Mouse (Mus musculus) right cerebral cortex, postnatal 10 days (tissue): ENCODE measurements around the gene Ptprm.

Experiments used
- DNase-seq, 2 experiments: peaks; one replicate each; pipeline ENCODE4 v3.0.0; 2021; ENCODE audit warnings: low spot score in 2 of 2

Gene Ptprm

DNA sequence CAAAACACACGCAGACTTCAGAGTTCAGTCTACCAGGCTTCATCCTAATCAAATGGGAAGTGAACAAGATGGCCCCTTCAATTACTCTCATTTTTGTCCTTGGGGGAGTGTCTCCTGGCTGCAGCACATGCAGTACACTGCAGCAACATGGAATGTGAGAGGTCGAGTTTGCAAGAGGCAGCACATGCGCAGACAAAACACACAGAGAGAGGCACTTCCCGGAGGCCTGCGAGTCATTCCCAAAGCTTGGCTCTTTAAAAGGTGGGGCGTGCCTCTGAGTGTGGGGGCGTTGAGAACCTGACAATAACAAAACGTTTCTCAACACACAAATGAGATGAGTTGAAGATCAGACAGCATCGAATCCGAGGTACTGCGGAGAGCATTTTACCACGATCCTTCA, 215.3 kb downstream of the Ptprm start:
- DNase-seq = peak in 1 of 2 experiments; percentile 22

DNA sequence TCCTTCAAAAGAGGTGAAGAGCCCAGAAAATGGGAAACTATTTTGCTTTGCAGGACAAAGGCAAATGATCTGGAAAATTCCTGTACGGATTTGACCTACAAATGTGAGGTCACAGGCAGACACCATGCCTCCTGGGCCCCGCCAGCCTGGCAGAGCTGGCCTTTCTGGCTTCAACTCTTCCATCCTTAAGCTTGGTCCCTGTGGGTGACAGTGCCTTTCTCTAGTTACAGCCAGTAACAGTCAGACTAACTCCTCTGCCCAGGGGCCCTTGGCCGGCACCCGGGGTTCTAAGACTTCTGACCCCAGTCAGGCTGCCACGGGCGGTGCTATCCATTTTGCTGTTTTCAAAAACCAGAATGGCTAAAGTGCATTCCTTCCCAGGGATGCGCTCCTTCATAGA, 217.4 kb downstream of the Ptprm start:
- no peak for DNase-seq

DNA sequence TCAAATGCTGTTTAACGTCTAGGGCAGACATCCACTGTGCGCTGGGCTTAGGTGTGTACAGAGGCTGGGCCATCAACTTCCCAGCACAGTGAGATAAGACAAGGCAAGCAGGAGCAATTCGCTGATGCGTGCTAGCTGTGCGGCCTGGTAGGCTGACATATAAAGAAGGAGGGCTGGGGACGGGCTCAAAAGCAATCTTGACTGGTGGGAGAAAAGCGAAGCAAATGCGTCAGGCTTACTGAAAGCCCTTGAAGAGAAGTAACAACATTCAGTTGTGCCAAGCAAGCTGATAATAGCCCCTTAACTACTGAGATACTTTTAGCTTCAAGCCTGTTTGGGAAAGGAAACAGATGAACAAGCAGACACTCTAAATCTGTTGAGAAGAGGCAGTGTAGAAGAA, 217.8 kb downstream of the Ptprm start:
- DNase-seq = peak; percentile 65 to 77

DNA sequence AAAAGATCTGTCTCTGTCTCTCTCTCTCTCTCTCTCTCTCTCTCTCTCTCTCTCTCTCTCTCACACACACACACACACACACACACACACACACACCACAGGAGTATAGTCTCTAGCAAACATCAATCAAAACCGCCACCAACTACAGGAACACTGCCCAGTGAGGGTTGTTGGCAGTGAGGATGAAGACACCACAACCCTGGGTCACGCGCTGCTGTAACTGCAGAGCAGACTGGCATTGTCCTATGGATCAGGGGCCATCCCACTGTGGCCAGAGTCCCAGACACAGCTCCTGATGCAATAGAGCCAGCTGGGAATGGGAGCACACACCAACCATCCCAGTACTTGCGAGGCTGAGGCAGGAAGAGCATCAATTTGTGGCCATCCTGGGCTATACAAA, 220.0 kb downstream of the Ptprm start:
- DNase-seq = peak in 1 of 2 experiments; percentile 14

DNA sequence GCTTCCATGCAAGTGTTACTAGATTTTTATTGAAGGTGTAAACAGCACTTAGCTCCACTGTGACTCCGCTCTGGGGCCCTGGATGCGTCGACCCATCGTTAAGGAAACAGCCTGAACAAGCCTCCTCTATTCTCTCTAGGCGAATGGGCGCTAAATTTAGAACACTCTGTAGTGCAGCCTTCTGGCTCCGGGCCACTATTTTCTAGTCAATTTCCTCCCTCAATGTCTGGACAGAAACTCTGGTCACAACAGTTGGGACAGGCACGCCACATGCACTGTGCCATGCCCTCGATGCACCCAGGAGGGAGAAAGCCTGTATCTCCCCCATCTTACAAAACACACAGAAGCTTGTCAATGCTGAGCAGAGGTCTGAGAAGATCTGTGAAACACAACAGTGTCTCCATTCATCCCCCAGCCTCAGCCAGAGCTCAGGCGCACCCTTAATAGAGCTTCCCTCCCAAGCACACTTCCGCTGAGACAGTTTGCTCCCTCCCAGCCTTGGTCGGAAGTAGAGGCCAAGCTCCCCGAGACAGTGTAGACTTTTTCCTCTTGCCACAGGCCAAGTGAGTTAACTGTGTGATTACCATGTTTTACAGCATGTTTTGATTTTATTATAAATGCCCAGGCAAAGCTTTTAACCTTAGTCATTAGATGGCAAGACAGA, 220.7 kb downstream of the Ptprm start:
- DNase-seq = peak; percentile 76 to 77

DNA sequence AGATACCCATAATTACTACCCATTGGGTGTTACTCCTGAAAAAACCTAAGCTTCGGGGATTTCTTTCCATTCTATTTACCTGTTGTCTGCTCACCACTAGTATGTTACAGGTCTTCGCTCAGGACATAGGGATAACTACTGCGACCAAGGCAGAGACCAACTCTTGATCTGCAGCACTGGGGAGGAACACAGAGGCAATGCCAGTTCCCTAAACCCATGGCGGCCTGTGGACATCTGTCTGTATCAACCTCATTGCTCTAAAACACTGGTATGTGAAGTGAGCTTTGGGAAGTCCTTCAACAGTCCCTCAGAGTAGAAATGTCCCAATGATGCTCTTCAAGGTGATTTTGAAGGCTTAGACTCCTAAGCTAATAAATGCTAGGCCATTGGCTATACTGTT, 221.2 kb downstream of the Ptprm start:
- no peak for DNase-seq

DNA sequence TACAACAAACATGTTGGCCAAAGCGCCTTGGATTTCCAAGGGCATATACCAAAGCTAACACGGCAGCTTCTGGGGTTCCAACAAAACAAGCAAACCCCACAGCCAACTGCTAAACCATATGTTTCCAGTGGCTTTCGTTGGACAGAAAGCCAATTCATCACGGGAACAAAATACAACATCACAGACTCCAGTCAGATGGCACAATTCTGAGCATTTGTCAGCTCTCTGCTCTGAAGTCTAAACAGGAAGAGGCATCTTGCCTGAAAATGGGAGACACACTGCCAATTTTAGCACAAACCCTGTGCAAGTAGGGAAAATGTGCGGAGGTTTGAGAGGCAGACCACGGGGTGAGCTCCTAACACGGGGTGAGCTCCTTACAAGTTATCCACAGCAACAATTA, 226.7 kb downstream of the Ptprm start:
- peak; percentile 37 to 62 for DNase-seq

DNA sequence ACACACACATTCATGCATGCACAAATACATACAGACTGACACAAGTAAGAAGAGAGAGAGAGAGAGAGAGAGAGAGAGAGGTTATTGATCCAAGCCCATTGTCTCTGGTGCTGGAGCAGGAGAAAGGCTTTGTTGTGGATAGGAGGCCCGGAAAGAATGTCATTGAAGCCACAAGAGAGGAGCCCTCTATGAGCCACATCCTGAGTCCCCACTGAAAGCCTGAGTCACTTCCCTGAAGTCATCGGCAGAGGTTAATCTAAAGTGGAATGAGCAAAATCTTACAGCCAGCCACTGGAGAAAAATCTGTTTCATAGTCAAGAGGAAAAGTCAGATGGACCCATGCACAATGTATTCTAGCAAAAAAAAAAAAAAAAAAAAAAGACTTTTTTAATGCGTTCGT, 228.7 kb downstream of the Ptprm start:
- no peak for DNase-seq

DNA sequence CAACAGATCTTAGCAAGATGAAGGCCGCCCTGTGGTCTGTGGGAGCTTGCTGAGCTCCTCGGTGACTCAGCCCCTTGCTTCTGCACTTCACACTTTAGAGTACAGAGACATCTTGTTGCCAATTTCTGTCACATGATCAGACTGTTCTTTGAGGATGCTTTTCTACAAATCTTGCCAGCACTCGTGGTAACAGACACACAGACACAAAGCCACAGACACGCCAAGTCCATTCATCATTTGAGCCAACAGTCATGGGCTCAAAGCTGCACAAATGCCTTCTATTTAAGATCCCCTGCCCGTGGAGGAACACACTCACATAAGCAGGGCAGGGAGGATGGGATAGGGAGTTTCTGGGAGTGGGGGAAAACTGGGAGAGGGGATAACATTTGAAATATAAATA, 230.0 kb downstream of the Ptprm start:
- DNase-seq = no peak

DNA sequence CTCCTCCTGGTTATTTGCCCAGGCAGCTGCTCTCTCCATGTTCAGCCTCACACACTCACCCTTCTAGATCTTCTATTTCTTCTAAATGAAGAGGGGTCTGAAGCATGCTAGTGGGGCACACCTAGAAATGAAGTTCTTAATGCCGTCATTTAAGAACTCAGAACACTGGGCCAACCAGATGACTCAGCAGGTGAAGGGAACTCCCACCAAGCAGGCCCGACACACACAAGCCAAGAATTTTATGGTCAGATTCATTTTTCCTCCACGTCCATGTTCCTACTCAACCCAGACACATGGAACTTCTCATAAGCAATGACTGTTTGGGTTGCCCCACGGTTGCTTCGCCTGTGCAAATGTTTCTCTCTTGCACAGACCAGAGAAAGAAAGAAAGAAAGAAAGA, 230.5 kb downstream of the Ptprm start:
- no peak for DNase-seq

DNA sequence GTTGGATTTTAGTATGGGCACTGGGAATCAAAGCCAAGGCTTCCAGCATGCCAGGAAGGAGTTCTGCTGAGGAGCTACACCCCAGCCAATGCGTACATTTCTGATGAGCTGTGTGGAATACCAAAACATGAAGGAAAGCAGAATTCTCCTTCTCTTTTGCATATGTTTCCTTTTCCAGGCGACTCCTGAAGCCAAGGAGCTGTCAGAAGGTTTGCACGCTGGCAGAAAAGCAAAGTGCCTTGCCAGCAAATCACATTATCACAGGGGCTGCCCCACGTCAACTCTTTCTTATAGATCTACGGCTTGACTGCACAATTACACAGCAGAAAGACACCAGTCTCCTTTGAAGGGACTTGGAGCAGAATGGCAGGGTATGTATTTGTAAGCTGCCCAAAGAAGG, 233.4 kb downstream of the Ptprm start:
- DNase-seq = peak; percentile 32 to 49

DNA sequence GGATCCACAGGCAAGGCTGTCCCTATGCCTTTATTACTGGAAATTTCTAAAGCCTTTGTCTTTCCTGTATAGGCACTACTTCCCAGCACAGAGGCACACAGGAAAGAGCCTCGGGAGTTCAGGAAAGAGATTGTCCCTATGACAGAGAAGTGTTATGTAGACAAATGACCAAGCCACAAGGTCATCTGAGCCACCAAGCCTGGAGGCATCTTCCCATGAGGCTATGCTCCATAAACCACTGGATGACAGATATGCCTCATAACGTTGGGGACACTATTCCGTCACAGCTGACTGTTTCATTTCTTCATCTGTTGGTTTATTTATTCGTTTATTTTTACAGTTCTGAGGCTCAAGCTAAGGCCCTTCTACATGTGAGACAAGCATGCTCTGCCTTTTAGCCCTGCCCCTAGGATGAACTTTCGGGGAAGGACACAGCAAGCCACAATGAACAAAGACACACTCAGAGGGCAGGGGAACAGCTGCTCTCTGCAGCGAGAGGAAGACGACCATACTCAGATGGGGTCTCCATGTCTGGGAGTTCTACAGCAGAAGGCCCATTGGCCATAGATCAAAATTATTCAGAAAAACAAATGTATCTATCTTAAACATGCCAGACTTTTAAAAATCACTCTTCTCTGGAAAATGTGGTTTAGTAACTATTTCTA, 235.4 kb downstream of the Ptprm start:
- DNase-seq = no peak

DNA sequence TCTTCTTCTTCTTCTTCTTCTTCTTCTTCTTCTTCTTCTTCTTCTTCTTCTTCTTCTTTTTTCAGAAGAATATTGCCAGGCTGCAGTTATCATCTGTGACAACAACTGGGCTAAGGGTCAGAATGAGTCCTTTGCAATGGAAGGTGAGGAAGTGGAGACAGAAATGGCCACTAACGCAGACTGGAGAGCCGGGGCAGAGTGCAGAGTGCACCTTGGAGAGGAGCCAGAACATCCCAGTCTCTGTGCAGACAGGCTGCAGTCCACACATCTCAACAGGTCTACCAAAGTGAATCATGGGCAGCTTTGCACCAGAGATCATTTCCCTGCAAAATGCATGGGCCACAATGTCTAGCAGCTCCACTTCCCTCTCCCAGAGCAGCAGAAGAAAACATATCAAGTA, 239.4 kb downstream of the Ptprm start:
- no peak for DNase-seq

DNA sequence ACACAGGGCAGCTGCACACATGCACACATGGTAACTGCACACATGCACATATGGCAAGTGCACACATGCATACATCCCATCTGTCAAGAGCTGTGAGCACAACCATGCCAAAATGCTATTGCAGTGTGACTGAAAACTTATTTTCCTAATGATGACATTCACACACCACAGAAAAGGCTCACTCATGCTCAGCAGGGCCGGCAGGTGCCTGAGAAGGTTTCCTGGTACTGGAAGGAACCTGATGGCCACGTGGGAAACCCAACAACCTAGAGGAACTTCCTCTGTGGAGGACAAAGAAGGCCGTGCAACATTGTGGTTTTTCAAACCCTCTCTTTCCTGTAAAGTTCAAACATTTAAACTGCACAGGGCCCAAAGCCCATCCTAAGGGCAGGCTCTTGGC, 241.6 kb downstream of the Ptprm start:
- no peak for DNase-seq

DNA sequence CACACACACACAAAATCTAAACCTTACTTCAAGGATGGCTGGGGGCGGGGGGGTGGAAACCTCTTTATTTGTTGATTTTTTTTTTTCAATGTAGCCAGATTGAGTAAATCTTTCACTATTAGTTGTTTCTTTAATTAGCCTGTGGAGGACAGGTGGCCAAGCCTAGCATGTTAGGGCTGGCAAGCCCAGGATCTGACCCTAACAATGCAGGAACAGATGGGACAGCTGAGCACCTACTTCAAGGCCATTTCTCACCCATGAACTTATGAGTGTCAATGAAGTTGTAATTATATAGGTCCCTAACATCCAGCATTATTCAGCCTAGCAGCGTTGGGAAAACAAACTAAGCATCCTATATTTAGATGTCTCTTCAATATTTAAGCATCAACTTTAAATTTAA, 248.1 kb downstream of the Ptprm start:
- no peak for DNase-seq

DNA sequence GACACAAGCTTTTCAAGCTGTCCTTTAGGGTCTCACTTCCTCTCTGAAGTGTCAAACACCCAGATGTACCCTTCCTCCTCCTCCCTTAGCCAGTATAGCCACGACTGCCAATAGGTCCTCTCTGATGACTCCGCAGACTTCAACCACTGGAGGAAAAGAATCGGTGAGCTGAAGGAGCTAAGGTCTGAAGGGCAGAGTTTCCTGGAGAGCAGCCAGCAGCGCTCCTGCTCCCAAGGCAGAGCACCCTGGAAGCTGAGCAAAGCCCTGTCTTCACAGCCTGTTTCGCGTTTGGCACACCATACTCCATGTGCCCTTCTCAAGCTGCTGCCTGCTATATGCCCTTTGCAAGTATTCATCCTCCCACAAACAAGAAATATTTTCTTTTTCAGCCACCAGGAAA, 252.2 kb downstream of the Ptprm start:
- DNase-seq = peak in 1 of 2 experiments; percentile 32

DNA sequence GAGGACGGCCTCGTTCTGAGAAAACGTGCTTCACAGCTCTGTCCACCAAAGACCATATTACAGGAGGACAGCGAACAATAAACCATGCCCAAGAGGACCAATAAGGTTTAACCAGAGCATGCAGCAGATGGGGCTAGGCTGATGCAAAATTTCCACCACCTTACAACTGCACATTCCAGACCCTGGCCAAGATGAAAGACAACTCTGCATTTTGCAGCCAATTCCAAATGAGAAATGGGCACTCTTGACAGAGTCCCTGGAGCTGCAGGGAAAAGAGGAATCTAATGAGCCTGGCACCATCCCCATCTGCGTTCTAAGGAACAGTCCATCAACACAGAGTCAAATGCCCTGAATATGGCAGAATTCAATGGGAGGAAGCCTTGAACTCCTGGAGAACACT, 263.3 kb downstream of the Ptprm start:
- DNase-seq = no peak

DNA sequence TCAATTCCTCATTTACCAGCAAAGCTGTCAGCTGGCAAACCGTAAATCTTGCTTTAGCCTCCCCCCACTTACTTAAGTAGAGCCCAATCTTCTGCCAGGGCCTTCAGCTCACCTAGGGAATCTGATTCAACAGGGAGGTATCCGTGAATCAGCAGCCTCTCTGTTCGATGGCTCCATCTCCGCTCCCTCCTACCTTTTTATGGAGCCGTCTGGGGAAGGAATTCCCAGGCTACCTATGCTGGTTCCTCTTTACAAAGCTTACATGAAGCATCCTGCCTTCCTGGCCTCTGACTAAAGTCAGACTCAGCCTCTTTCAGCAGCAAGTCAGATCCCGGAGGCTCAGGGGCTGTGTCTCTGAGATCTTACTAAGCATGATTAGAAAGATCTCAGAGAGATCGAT, 264.1 kb downstream of the Ptprm start:
- DNase-seq = no peak

DNA sequence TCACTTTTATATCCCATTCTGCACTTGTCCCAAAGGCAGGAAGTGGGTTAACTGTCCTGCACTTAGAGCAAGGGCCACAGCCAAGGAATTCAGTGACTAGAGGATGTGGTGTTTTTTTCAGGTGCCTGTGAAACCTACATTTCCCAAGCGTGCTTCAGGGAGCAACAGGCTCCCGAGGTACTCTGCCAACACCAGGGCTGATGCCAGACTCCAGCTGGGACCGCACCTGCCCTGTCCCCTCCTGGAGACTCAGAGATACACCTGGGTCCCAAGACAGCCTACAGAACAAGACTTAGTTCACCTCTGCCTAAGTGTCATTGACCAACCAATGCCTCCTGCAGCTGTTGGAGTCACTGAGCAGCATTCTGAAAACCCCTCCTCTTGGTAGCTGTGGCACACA, 264.6 kb downstream of the Ptprm start:
- DNase-seq = no peak

DNA sequence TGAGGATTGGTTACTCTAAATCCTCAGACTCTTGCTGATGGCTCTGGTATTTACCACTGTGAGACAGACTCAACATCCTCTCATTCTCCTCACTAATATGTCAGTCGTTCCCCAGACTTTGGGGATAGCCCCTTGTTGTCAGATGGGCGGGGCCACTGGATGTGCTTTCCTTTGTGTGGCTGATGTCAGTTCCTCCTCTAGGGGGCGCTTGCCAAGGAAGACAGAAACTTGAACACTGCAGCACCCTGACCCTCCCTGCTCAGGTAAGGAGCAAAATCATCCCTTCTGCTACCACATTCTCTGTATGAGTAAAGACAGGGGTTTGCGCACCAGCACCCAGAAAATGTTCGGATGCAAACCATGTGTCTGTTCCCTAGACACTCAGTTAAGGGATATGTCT, 266.7 kb downstream of the Ptprm start:
- no peak for DNase-seq

DNA sequence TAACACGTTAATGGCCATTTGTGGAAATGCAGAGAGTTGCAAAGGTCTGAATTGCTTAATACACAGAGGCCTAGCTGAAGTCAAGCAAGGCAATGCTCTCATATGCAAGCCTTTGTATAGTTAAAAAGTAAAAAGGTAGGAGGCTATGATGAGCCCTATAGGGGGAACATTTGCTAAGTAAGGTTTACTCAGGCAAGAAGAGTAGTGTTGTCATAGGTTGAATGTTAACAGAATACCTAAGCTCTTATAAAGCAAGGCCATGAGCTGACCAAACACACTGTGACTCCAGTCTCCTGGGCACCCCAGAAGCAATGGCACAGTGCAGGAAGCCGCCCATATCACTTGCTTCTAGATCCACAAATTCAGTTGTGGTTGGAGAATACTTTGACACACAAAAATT, 267.4 kb downstream of the Ptprm start:
- no peak for DNase-seq

DNA sequence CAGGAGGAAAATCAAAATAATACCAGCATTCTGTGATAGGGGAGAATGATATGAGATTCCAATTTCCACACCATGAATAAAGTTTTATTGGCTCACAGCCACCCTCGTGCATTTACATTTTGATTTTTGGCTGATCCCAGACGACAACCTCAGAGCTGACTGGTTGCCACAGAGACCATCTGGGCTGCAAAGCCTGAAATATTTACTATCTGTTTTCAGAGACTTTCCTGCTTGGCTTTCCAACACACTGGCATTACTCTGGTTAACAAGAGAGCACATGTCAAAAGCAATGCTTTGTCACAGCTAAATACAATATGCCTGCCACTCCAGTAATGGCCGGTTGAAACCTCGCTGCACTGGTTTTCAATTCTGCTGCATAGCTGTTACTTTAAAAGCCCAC, 269.8 kb downstream of the Ptprm start:
- DNase-seq = peak in 1 of 2 experiments; percentile 53

DNA sequence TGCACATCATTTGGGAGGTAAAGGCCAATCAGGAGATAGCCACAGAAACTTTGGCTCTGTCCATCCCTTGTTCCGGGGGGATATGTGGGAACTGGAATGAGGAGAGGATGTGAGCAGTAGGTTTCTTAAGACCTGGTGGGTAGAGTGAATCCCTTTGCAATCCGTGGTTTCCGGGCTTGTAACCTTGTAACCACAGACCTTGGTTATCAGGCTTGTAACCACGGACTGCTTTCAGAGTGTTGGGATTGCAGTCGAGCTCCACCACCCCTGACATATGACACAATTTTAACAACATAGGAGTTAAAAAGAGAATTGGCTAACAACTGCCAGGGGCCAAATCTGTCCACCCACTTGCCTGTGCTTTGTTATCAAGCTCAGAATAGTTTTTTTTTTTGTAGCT, 270.2 kb downstream of the Ptprm start:
- no peak for DNase-seq

DNA sequence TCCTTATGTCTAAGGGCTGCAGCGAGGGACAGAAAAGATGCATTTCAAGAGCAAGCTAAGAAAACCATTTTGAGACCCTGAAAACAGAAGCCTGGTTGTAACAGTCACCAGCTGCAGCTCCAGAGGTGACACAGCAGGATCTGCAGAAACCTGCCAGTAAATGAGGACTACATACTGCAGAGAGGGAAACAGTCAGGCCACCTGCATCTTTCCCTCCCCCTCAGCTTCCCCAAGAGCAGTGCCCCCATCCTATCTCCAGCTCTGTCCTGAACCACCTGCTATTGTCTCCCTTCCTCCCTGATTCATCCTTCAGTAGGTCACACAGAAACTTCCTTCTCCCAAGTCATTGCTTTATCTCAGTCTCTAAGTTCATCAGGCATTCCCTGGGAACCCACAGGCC, 274.7 kb downstream of the Ptprm start:
- no peak for DNase-seq
